In genomic region chr11:118009865-118010571, GRCm38 (mm10) we compare ENCODE assay signal across 8 mouse cellular contexts. TPM values are rescaled to one million over a fixed set of nuclear protein-coding genes. Genes with fewer than 3 reads are reported as not detected.
DNase-seq lines count a peak whose midpoint lies in the region; ATAC-seq lines count a peak whose summit lies in the region.

No protein-coding gene starts in this region.

- H3K27me3 ChIP-seq in forebrain, embryonic 13.5 days, result no peaks in the 10 kb centered on the region
- H3K27me3 ChIP-seq in forebrain, embryonic 16.5 days (replicated peaks; ENCODE audit: control insufficient read depth, insufficient read depth, low read length), result no peaks in the 10 kb centered on the region
- H3K27me3 ChIP-seq in neural tube, embryonic 11.5 days (ENCODE audit: control insufficient read depth, insufficient read depth, low read length), result no peaks in the 10 kb centered on the region
- no peaks in the 10 kb centered on the region for H3K27me3 ChIP-seq in neural tube, embryonic 15.5 days (replicated peaks)
- no peaks in the 10 kb centered on the region for H3K27me3 ChIP-seq in limb, embryonic 13.5 days

- H3K9me3 ChIP-seq in forebrain, embryonic 13.5 days (replicated peaks), result no peaks in the 10 kb centered on the region
- no peaks in the 10 kb centered on the region for H3K9me3 ChIP-seq in forebrain, embryonic 16.5 days (ENCODE audit: control insufficient read depth, low read length)
- no peaks in the 10 kb centered on the region for H3K9me3 ChIP-seq in neural tube, embryonic 11.5 days (ENCODE audit: control insufficient read depth, low read length)
- H3K9me3 ChIP-seq in neural tube, embryonic 15.5 days (replicated peaks), result no peaks in the 10 kb centered on the region
- no peaks in the 10 kb centered on the region for H3K9me3 ChIP-seq in limb, embryonic 13.5 days

- WGBS in forebrain, embryonic 13.5 days, result 53% methylated on average over 4 of the region's 4 CpGs
- 46% methylated on average over 4 of the region's 4 CpGs for WGBS in forebrain, embryonic 16.5 days
- WGBS in neural tube, embryonic 11.5 days, result 58% methylated on average over 4 of the region's 4 CpGs
- 54% methylated on average over 4 of the region's 4 CpGs for WGBS in neural tube, embryonic 15.5 days
- 49% methylated on average over 4 of the region's 4 CpGs for WGBS in limb, embryonic 13.5 days

- H3K27ac ChIP-seq in forebrain, embryonic 13.5 days, result no peak overlapping the region
- H3K27ac ChIP-seq in forebrain, embryonic 16.5 days (ENCODE audit: low read length), result no peak overlapping the region
- no peak overlapping the region for H3K27ac ChIP-seq in neural tube, embryonic 11.5 days (ENCODE audit: low read depth, low read length)
- H3K27ac ChIP-seq in neural tube, embryonic 15.5 days (replicated peaks), result no peak overlapping the region
- H3K27ac ChIP-seq in limb, embryonic 13.5 days, result no peak overlapping the region

- peaks cover 37% of the 10 kb centered on the region for H3K36me3 ChIP-seq in forebrain, embryonic 13.5 days (ENCODE audit: poor library complexity, severe bottlenecking)
- peaks cover 9% of the 10 kb centered on the region for H3K36me3 ChIP-seq in forebrain, embryonic 16.5 days (ENCODE audit: control insufficient read depth, insufficient read depth)
- H3K36me3 ChIP-seq in neural tube, embryonic 11.5 days (ENCODE audit: control insufficient read depth, insufficient read depth, low read length), result peaks cover 5% of the 10 kb centered on the region
- H3K36me3 ChIP-seq in neural tube, embryonic 15.5 days, result peaks cover 18% of the 10 kb centered on the region
- H3K36me3 ChIP-seq in limb, embryonic 13.5 days, result peaks cover 54% of the 10 kb centered on the region

- H3K4me2 ChIP-seq in forebrain, embryonic 13.5 days, result no peak overlapping the region
- H3K4me2 ChIP-seq in forebrain, embryonic 16.5 days (ENCODE audit: low read length), result no peak overlapping the region
- no peak overlapping the region for H3K4me2 ChIP-seq in neural tube, embryonic 11.5 days (ENCODE audit: low read depth)
- no peak overlapping the region for H3K4me2 ChIP-seq in neural tube, embryonic 15.5 days
- no peak overlapping the region for H3K4me2 ChIP-seq in limb, embryonic 13.5 days (replicated peaks)

- peaks cover 21% of the 10 kb centered on the region for H3K4me1 ChIP-seq in forebrain, embryonic 13.5 days
- H3K4me1 ChIP-seq in forebrain, embryonic 16.5 days (replicated peaks; ENCODE audit: control insufficient read depth, insufficient read depth, low read length), result 0 out of 2 replicates have a peak, but pooled peaks cover 6% of the 10 kb centered on the region
- H3K4me1 ChIP-seq in neural tube, embryonic 11.5 days (ENCODE audit: control insufficient read depth, insufficient read depth, low read length), result peaks cover 12% of the 10 kb centered on the region
- peaks cover 35% of the 10 kb centered on the region for H3K4me1 ChIP-seq in neural tube, embryonic 15.5 days
- H3K4me1 ChIP-seq in limb, embryonic 13.5 days, result peaks cover 24% of the 10 kb centered on the region

- peak overlapping the region; percentile 34 for H3K9ac ChIP-seq in forebrain, embryonic 13.5 days
- H3K9ac ChIP-seq in forebrain, embryonic 16.5 days (replicated peaks; ENCODE audit: low read depth, low read length), result no peak overlapping the region
- no peak overlapping the region; the same call in 1 of the 2 replicates for H3K9ac ChIP-seq in neural tube, embryonic 11.5 days (ENCODE audit: low read length)
- no peak overlapping the region for H3K9ac ChIP-seq in neural tube, embryonic 15.5 days (replicated peaks)
- H3K9ac ChIP-seq in limb, embryonic 13.5 days, result peak overlapping the region; percentile 39; the same call in 1 of the 2 replicates

- DNase-seq in neural tube, embryonic 11.5 days (ENCODE audit: low spot score), result peak; percentile 19
- no peak for DNase-seq in adrenal gland, adult 18-20 months (ENCODE audit: low spot score in 2 of 2)
- no peak for DNase-seq in gastrocnemius, postnatal 4 days (ENCODE audit: low spot score in 2 of 2)
- DNase-seq in gastrocnemius, adult 8-10 months (ENCODE audit: low spot score in 2 of 2), result no peak

- H3K4me3 ChIP-seq in forebrain, embryonic 13.5 days, result no peak overlapping the region
- H3K4me3 ChIP-seq in forebrain, embryonic 16.5 days (replicated peaks; ENCODE audit: low read length), result no peak overlapping the region
- H3K4me3 ChIP-seq in neural tube, embryonic 11.5 days (ENCODE audit: low read depth, low read length), result no peak overlapping the region
- no peak overlapping the region for H3K4me3 ChIP-seq in neural tube, embryonic 15.5 days (replicated peaks)
- no peak overlapping the region for H3K4me3 ChIP-seq in limb, embryonic 13.5 days

- ATAC-seq in forebrain, embryonic 13.5 days, result no peak
- ATAC-seq in forebrain, embryonic 16.5 days, result no peak
- ATAC-seq in neural tube, embryonic 11.5 days (ENCODE audit: insufficient read depth, low FRiP score, low TSS enrichment), result no peak
- ATAC-seq in neural tube, embryonic 15.5 days (ENCODE audit: low FRiP score), result no peak
- ATAC-seq in limb, embryonic 13.5 days (ENCODE audit: low FRiP score, low read depth), result no peak

RNA-seq across cellular contexts. Expression of gene Pgs1, which starts 23.9 kb away (rescaled TPM):
- 42.7 and 47.7 TPM in 2 replicates for polyA plus RNA-seq in forebrain, embryonic 13.5 days (2015; fragmentation: Nextera tagmentation; extraction: Ambion mirVana)
- 56.9 and 58.1 TPM in 2 replicates for polyA plus RNA-seq in forebrain, embryonic 16.5 days (2015; fragmentation: Nextera tagmentation; extraction: Ambion mirVana)
- 40.9 and 45.9 TPM in 2 replicates for polyA plus RNA-seq in neural tube, embryonic 11.5 days (2014; fragmentation: Nextera tagmentation; extraction: Ambion mirVana)
- 60.7 and 62.8 TPM in 2 replicates for polyA plus RNA-seq in neural tube, embryonic 15.5 days (2015; fragmentation: Nextera tagmentation; extraction: Ambion mirVana)
- polyA plus RNA-seq in limb, embryonic 13.5 days (2015; fragmentation: Nextera tagmentation; extraction: Ambion mirVana), result 34.4 and 35.7 TPM in 2 replicates
- total RNA-seq in adrenal gland, adult 18-20 months (2021), result 10 to 100 TPM; 47.8 to 65.5 TPM
- 10 to 100 TPM; 21.6 to 24.6 TPM for total RNA-seq in gastrocnemius, postnatal 4 days (2021)
- total RNA-seq in gastrocnemius, adult 8-10 months (2022), result 10 to 100 TPM; 16.9 to 23.0 (median 19.1) TPM

RNA-seq across cellular contexts. Expression of gene Socs3, which starts 40.2 kb away (rescaled TPM):
- polyA plus RNA-seq in forebrain, embryonic 13.5 days (2015; fragmentation: Nextera tagmentation; extraction: Ambion mirVana), result 12.4 and 13.5 TPM in 2 replicates
- 11.7 and 13.7 TPM in 2 replicates for polyA plus RNA-seq in forebrain, embryonic 16.5 days (2015; fragmentation: Nextera tagmentation; extraction: Ambion mirVana)
- polyA plus RNA-seq in neural tube, embryonic 11.5 days (2014; fragmentation: Nextera tagmentation; extraction: Ambion mirVana), result 3.7 and 5.1 TPM in 2 replicates
- polyA plus RNA-seq in neural tube, embryonic 15.5 days (2015; fragmentation: Nextera tagmentation; extraction: Ambion mirVana), result 6.7 and 13.2 TPM in 2 replicates
- polyA plus RNA-seq in limb, embryonic 13.5 days (2015; fragmentation: Nextera tagmentation; extraction: Ambion mirVana), result 15.6 and 15.8 TPM in 2 replicates
- 1 to 10 TPM; 4.2 to 5.6 TPM for total RNA-seq in adrenal gland, adult 18-20 months (2021)
- total RNA-seq in gastrocnemius, postnatal 4 days (2021), result 10 to 100 TPM; 14.0 to 14.8 TPM
- total RNA-seq in gastrocnemius, adult 8-10 months (2022), result 1 to 10 TPM; 1.9 to 3.3 (median 2.5) TPM

Comparison
In these comparisons a context has a peak if more than half of its experiments do, and no peak if none do; other contexts are left out.
1. H3K9ac ChIP-seq: peak in forebrain, embryonic 13.5 days (single experiment) and limb, embryonic 13.5 days (single experiment); none in forebrain, embryonic 16.5 days (single experiment), neural tube, embryonic 11.5 days (single experiment) and neural tube, embryonic 15.5 days (single experiment).